In the genomic region with DNA sequence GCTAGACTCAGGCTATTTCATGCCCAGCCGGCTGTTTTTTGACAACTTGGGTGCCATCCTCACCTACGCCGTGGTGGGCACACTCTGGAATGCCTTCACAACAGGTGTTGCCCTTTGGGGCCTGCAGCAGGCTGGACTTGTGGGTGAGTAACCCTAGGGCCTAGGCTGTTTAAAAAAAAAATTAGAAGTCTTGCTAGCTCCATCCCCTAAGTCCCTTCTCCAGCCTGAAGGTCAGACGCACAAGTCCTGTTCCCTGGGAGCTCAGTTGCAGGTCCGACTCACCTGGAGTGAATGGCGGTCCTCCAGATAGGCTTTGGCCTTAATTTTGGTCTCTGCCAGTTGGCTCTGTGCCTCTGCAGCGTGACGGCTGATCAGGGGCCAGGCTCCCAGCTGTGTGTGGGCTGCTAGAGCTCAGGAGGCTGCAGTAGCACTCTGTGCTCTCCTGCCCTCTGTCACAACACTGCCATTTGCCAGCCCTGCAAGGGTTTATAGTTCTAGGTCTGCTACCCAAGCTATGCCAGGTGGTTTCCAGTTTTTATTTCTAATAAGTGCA, we compare ENCODE assay signal across 30 mouse cellular contexts. TPM values are rescaled to one million over a fixed set of nuclear protein-coding genes. Genes with fewer than 3 reads are reported as not detected.
DNase-seq lines count a peak whose midpoint lies in the region; ATAC-seq lines count a peak whose summit lies in the region.
"Had no signal": no experiment of that assay in that cellular context is flagged by ENCODE, and none has a peak within 500 bp of the region (broad histone marks: within the 10 kb centered on the region; RNA-seq: fewer than 3 reads in every experiment).

No protein-coding gene starts in this region.

- DNase-seq in embryonic facial prominence, embryonic 10.5 days (ENCODE audit: low spot score): no peak
- peak; percentile 78 for DNase-seq in brain, adult 2 months (ENCODE audit: low read depth, low spot score)
- DNase-seq in cerebellum, adult 8-10 months: peak; percentile 60
- DNase-seq in cerebellum, postnatal 25 days: peak; percentile 71 to 80
- no peak for DNase-seq in frontal cortex, postnatal 10 days (ENCODE audit: low spot score in 2 of 2)
- DNase-seq in right cerebral cortex, postnatal 14 days: no peak
- DNase-seq: adrenal gland, postnatal 14 days; heart, postnatal 14 days; kidney, adult 18-20 months; kidney, postnatal 36 days; liver; lung, adult 2 months; lung, postnatal 14 days; retina, postnatal 1 day; spleen, adult 18-20 months; thymus, adult 2 months; thymus, postnatal 36 days had no signal

- H3K4me2 ChIP-seq in embryonic facial prominence, embryonic 13.5 days: no peak overlapping the region
- H3K4me2 ChIP-seq in forebrain, embryonic 16.5 days (ENCODE audit: low read length): no peak overlapping the region
- H3K4me2 ChIP-seq: embryonic facial prominence, embryonic 12.5 days; forebrain, embryonic 12.5 days; hindbrain, embryonic 15.5 days; kidney, embryonic 15.5 days; midbrain, embryonic 15.5 days; neural tube, embryonic 15.5 days had no signal

- H3K36me3 ChIP-seq in embryonic facial prominence, embryonic 13.5 days: peaks cover 33% of the 10 kb centered on the region
- H3K36me3 ChIP-seq in embryonic facial prominence, embryonic 10.5 days (replicated peaks): peaks cover 43% of the 10 kb centered on the region
- H3K36me3 ChIP-seq in forebrain, embryonic 16.5 days (ENCODE audit: control insufficient read depth, insufficient read depth): peaks cover 4% of the 10 kb centered on the region; the same call in 1 of the 2 replicates

- WGBS in embryonic facial prominence, embryonic 13.5 days: 76% methylated on average over 8 of the region's 8 CpGs
- 81% methylated on average over 8 of the region's 8 CpGs for WGBS in embryonic facial prominence, embryonic 10.5 days
- 75% methylated on average over 8 of the region's 8 CpGs for WGBS in forebrain, embryonic 16.5 days

- no peak overlapping the region for H3K4me3 ChIP-seq in embryonic facial prominence, embryonic 13.5 days
- no peak overlapping the region for H3K4me3 ChIP-seq in embryonic facial prominence, embryonic 10.5 days
- H3K4me3 ChIP-seq in forebrain, embryonic 16.5 days (replicated peaks; ENCODE audit: low read length): no peak overlapping the region
- H3K4me3 ChIP-seq: embryonic facial prominence, embryonic 12.5 days; forebrain, embryonic 12.5 days; hindbrain, embryonic 10.5 days; hindbrain, embryonic 15.5 days; kidney, embryonic 15.5 days; layer of hippocampus, adult 2 months; left cerebral cortex, adult 2 months; midbrain, embryonic 15.5 days; neural tube, embryonic 15.5 days had no signal

- H3K27me3 ChIP-seq in embryonic facial prominence, embryonic 13.5 days: peaks cover 13% of the 10 kb centered on the region; the same call in 1 of the 2 replicates
- H3K27me3 ChIP-seq in embryonic facial prominence, embryonic 10.5 days (replicated peaks; ENCODE audit: low read depth, poor library complexity, severe bottlenecking): peaks cover 18% of the 10 kb centered on the region; the same call in 1 of the 2 replicates
- no peaks in the 10 kb centered on the region for H3K27me3 ChIP-seq in forebrain, embryonic 16.5 days (replicated peaks; ENCODE audit: control insufficient read depth, insufficient read depth, low read length)
- H3K27me3 ChIP-seq: embryonic facial prominence, embryonic 12.5 days; forebrain, embryonic 12.5 days; hindbrain, embryonic 15.5 days; midbrain, embryonic 15.5 days; neural tube, embryonic 15.5 days; Patski had no signal

- ATAC-seq in embryonic facial prominence, embryonic 13.5 days (ENCODE audit: insufficient number of reproducible peaks, insufficient read depth, low FRiP score, low TSS enrichment, low read depth): no peak
- ATAC-seq in forebrain, embryonic 16.5 days: no peak
- ATAC-seq: midbrain, embryonic 15.5 days; Patski had no signal

- H3K4me1 ChIP-seq in embryonic facial prominence, embryonic 13.5 days: peaks cover 14% of the 10 kb centered on the region
- peaks cover 49% of the 10 kb centered on the region for H3K4me1 ChIP-seq in embryonic facial prominence, embryonic 10.5 days
- H3K4me1 ChIP-seq in forebrain, embryonic 16.5 days (replicated peaks; ENCODE audit: control insufficient read depth, insufficient read depth, low read length): peaks cover 15% of the 10 kb centered on the region

- H3K27ac ChIP-seq in embryonic facial prominence, embryonic 13.5 days: no peak overlapping the region
- H3K27ac ChIP-seq in embryonic facial prominence, embryonic 10.5 days (replicated peaks): no peak overlapping the region
- no peak overlapping the region for H3K27ac ChIP-seq in forebrain, embryonic 16.5 days (ENCODE audit: low read length)
- H3K27ac ChIP-seq: embryonic facial prominence, embryonic 12.5 days; forebrain, embryonic 12.5 days; hindbrain, embryonic 10.5 days; hindbrain, embryonic 15.5 days; kidney, embryonic 15.5 days; layer of hippocampus, adult 2 months; left cerebral cortex, adult 2 months; liver, embryonic 14.5 days; midbrain, embryonic 15.5 days; neural tube, embryonic 15.5 days had no signal

- H3K9me3 ChIP-seq in embryonic facial prominence, embryonic 13.5 days: no peaks in the 10 kb centered on the region
- no peaks in the 10 kb centered on the region for H3K9me3 ChIP-seq in embryonic facial prominence, embryonic 10.5 days
- H3K9me3 ChIP-seq in forebrain, embryonic 16.5 days (ENCODE audit: control insufficient read depth, low read length): no peaks in the 10 kb centered on the region
- H3K9me3 ChIP-seq: embryonic facial prominence, embryonic 12.5 days; forebrain, embryonic 12.5 days; hindbrain, embryonic 10.5 days; hindbrain, embryonic 15.5 days; kidney, embryonic 15.5 days; midbrain, embryonic 15.5 days; neural tube, embryonic 15.5 days had no signal

- H3K9ac ChIP-seq in embryonic facial prominence, embryonic 13.5 days: 0 out of 2 replicates have a peak overlapping the region, but pooled peaks have one; percentile 8
- no peak overlapping the region for H3K9ac ChIP-seq in forebrain, embryonic 16.5 days (replicated peaks; ENCODE audit: low read depth, low read length)
- H3K9ac ChIP-seq: embryonic facial prominence, embryonic 12.5 days; forebrain, embryonic 12.5 days; hindbrain, embryonic 15.5 days; kidney, embryonic 15.5 days; liver, embryonic 14.5 days; midbrain, embryonic 15.5 days; neural tube, embryonic 15.5 days had no signal

RNA-seq across cellular contexts. Expression of a gene that starts 5.0 kb away (rescaled TPM):
- polyA plus RNA-seq in embryonic facial prominence, embryonic 13.5 days (2015; fragmentation: Nextera tagmentation; extraction: Ambion mirVana): 5.9 and 6.0 TPM in 2 replicates
- 5.5 and 5.7 TPM in 2 replicates for polyA plus RNA-seq in embryonic facial prominence, embryonic 10.5 days (2016; fragmentation: Nextera tagmentation; extraction: Ambion mirVana)
- 6.3 and 10.3 TPM in 2 replicates for polyA plus RNA-seq in forebrain, embryonic 16.5 days (2015; fragmentation: Nextera tagmentation; extraction: Ambion mirVana)

RNA-seq across cellular contexts. Expression of a gene that starts 5.9 kb away (rescaled TPM):
- 2.3 and 3.0 TPM in 2 replicates for polyA plus RNA-seq in embryonic facial prominence, embryonic 13.5 days (2015; fragmentation: Nextera tagmentation; extraction: Ambion mirVana)
- 2.9 and 3.3 TPM in 2 replicates for polyA plus RNA-seq in embryonic facial prominence, embryonic 10.5 days (2016; fragmentation: Nextera tagmentation; extraction: Ambion mirVana)
- polyA plus RNA-seq in forebrain, embryonic 16.5 days (2015; fragmentation: Nextera tagmentation; extraction: Ambion mirVana): 0.43 and 1.2 TPM in 2 replicates

RNA-seq across cellular contexts. Expression of a gene that starts 19.4 kb away (rescaled TPM):
- 0.39 and 0.81 TPM in 2 replicates for polyA plus RNA-seq in embryonic facial prominence, embryonic 13.5 days (2015; fragmentation: Nextera tagmentation; extraction: Ambion mirVana)
- 0.34 and 0.83 TPM in 2 replicates for polyA plus RNA-seq in embryonic facial prominence, embryonic 10.5 days (2016; fragmentation: Nextera tagmentation; extraction: Ambion mirVana)
- 1.3 and 1.9 TPM in 2 replicates for polyA plus RNA-seq in forebrain, embryonic 16.5 days (2015; fragmentation: Nextera tagmentation; extraction: Ambion mirVana)

RNA-seq across cellular contexts. Expression of a gene that starts 27.5 kb away (rescaled TPM):
- polyA plus RNA-seq in embryonic facial prominence, embryonic 13.5 days (2015; fragmentation: Nextera tagmentation; extraction: Ambion mirVana): 121 TPM in 2 replicates
- polyA plus RNA-seq in embryonic facial prominence, embryonic 10.5 days (2016; fragmentation: Nextera tagmentation; extraction: Ambion mirVana): 93.0 and 99.4 TPM in 2 replicates
- polyA plus RNA-seq in forebrain, embryonic 16.5 days (2015; fragmentation: Nextera tagmentation; extraction: Ambion mirVana): 111 and 126 TPM in 2 replicates

RNA-seq across cellular contexts. Expression of a gene that starts 27.6 kb away (rescaled TPM):
- 1.3 and 1.8 TPM in 2 replicates for polyA plus RNA-seq in embryonic facial prominence, embryonic 13.5 days (2015; fragmentation: Nextera tagmentation; extraction: Ambion mirVana)
- 1.3 TPM in 2 replicates for polyA plus RNA-seq in embryonic facial prominence, embryonic 10.5 days (2016; fragmentation: Nextera tagmentation; extraction: Ambion mirVana)
- polyA plus RNA-seq in forebrain, embryonic 16.5 days (2015; fragmentation: Nextera tagmentation; extraction: Ambion mirVana): 0.36 and 0.99 TPM in 2 replicates

Comparison
In these comparisons a context has a peak if more than half of its experiments do, and no peak if none do; other contexts are left out.
1. DNase-seq: peak in brain, adult 2 months (single experiment), cerebellum, adult 8-10 months (single experiment) and cerebellum, postnatal 25 days (2 of 2); none in embryonic facial prominence, embryonic 10.5 days (single experiment), frontal cortex, postnatal 10 days (0 of 2) and right cerebral cortex, postnatal 14 days (single experiment).